Mouse (Mus musculus): ENCODE results near the gene Slc22a15.

- TF ChIP-seq EP300 (IDR thresholded peaks at IDR 0.05) (no peak), CTCF (IDR thresholded peaks at IDR 0.05) (no peak)
Measured at GRCm38 (mm10) chr3:101964352-101964751, 40.1 kb upstream of the Slc22a15 start.
